Mouse (Mus musculus) midbrain, embryonic 16.5 days (tissue): ENCODE measurements around the gene Morc1. TPM values are rescaled to one million over a fixed set of nuclear protein-coding genes. Genes with fewer than 3 reads are reported as not detected.

Experiments
- ATAC-seq: fragments of 200-750 bp; cut with Nextera tagmentation; 2 replicates; pipeline ENCODE4 v1.8.0; 2017; ENCODE audit warnings: moderate TSS enrichment
- H3K27ac ChIP-seq: fragments of 300-500 bp; sonication (generic); 2 replicates; pipeline ENCODE4 v1.5.1; 2014; ENCODE audit warnings: mild to moderate bottlenecking, low read length, mixed read lengths
- H3K27me3 ChIP-seq: fragments of 300-500 bp; sonication (generic); 2 replicates; pipeline ENCODE4 v1.6.1; 2014; ENCODE audit warnings: low read depth, low read length, mixed read lengths; ENCODE audit not compliant: control insufficient read depth, insufficient read depth
- H3K36me3 ChIP-seq: fragments of 300-500 bp; sonication (generic); 2 replicates; pipeline ENCODE4 v1.6.1; 2014; ENCODE audit warnings: mild to moderate bottlenecking, low read length, moderate library complexity, mixed read lengths; ENCODE audit not compliant: control insufficient read depth, insufficient read depth
- H3K4me1 ChIP-seq: fragments of 300-500 bp; sonication (generic); 2 replicates; pipeline ENCODE4 v1.6.1; 2014; ENCODE audit warnings: mild to moderate bottlenecking, low read length, mixed read lengths; ENCODE audit not compliant: control insufficient read depth, insufficient read depth
- H3K4me2 ChIP-seq: fragments of 300-500 bp; sonication (generic); 2 replicates; pipeline ENCODE4 v1.6.1; 2014; ENCODE audit warnings: mild to moderate bottlenecking, low read length, mixed read lengths
- H3K4me3 ChIP-seq: fragments of 300-500 bp; sonication (generic); 2 replicates; pipeline ENCODE4 v1.5.1; 2014; ENCODE audit warnings: low read depth, mild to moderate bottlenecking, low read length, moderate library complexity, mixed read lengths
- H3K9ac ChIP-seq: fragments of 300-500 bp; sonication (generic); 2 replicates; pipeline ENCODE4 v1.6.1; 2014; ENCODE audit warnings: low read depth, low read length, mixed read lengths
- H3K9me3 ChIP-seq: fragments of 300-500 bp; sonication (generic); replicated peaks from 2 replicates; pipeline ENCODE4 v1.6.1; 2014; ENCODE audit warnings: mild to moderate bottlenecking, low read length, mixed read lengths; ENCODE audit not compliant: control insufficient read depth, poor library complexity, severe bottlenecking
- WGBS: fragments of 180-500 bp; shearing (Covaris S2); extraction: QIAGEN DNeasy Blood & Tissue Kit; methylation state at CpG from one replicate; pipeline ENCODE4 v1.1.7; 2014; 5-methylcytosine and 5-hydroxymethylcytosine counted together
- polyA plus RNA-seq: library from polyadenylated mRNA; unstranded; fragments of >200 nt; fragmentation: Nextera tagmentation; extraction: Ambion mirVana; gene quantifications from 2 replicates; pipeline ENCODE4 v1.2.1, GENCODE M21; 2015

The Morc1 gene
- polyA plus RNA-seq, 1 experiment from 2014 or later, result 0.11 TPM

GRCm38 (mm10) chr16:48410125-48410524 lies 20.9 kb upstream of the Morc1 start:
- H3K4me3 ChIP-seq, result no peak overlapping the region
- WGBS, result 68% methylated on average over 3 of the region's 3 CpGs
- no peak for ATAC-seq

GRCm38 (mm10) chr16:48412246-48412645 lies 18.8 kb upstream of the Morc1 start, which contains the start of gene Gm5485:
Gene Gm5485, minus strand, starts transcription at chr16:48412416.
- no peak within 1 kb of the TSS for H3K9ac ChIP-seq
- H3K4me2 ChIP-seq, result no peak within 1 kb of the TSS
- H3K36me3 ChIP-seq, result no peaks in the 10 kb centered on the region
- H3K9me3 ChIP-seq, result no peaks in the 10 kb centered on the region
- no peak within 1 kb of the TSS for H3K27ac ChIP-seq
- WGBS, result 92% methylated on average over 1 of the region's 1 CpGs
- H3K4me3 ChIP-seq, result no peak within 1 kb of the TSS
- no peak for ATAC-seq
- H3K27me3 ChIP-seq, result no peaks in the 10 kb centered on the region
- no peaks in the 10 kb centered on the region for H3K4me1 ChIP-seq

More at GRCm38 (mm10) chr16:48410125-48410524, 20.9 kb upstream of the Morc1 start:
- Histone ChIP-seq H3K9ac (no peak overlapping the region), H3K27me3 (no peaks in the 10 kb centered on the region), H3K27ac (no peak overlapping the region), H3K4me1 (no peaks in the 10 kb centered on the region; the same call in 1 of the 2 replicates), H3K36me3 (no peaks in the 10 kb centered on the region), H3K4me2 (no peak overlapping the region), H3K9me3 (no peaks in the 10 kb centered on the region)

GRCm38 (mm10) chr16:48418557-48418956 lies 12.5 kb upstream of the Morc1 start:
- Histone ChIP-seq H3K4me2 (no peak overlapping the region), H3K9me3 (no peaks in the 10 kb centered on the region), H3K27ac (no peak overlapping the region), H3K4me3 (no peak overlapping the region), H3K4me1 (no peaks in the 10 kb centered on the region), H3K36me3 (no peaks in the 10 kb centered on the region), H3K27me3 (no peaks in the 10 kb centered on the region), H3K9ac (no peak overlapping the region)
- no peak for ATAC-seq
- 84% methylated on average over 3 of the region's 3 CpGs for WGBS

DNA sequence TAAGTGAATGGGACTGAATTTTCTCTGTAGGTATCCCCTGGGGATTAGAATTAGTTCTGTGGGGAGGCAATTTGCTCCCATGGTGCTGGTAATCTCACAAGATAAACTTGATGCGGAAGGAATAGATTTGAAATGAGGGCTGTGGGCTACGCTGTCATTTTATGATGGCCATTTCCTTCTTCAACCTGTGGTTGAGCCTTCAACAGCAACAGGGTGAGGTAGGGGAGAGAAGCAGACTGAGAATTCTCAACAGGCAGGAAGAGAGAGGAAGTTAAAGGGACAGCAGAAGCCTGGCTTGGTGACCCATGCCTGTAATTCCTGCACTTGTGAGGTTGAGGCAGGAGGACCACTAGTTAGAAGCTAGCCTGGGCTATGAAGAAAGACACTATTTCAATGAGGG lies 12.0 kb upstream of the Morc1 start:
- H3K27me3 ChIP-seq, result no peaks in the 10 kb centered on the region

GRCm38 (mm10) chr16:48422501-48422900 lies 8.5 kb upstream of the Morc1 start:
- Histone ChIP-seq H3K27ac (no peak overlapping the region), H3K4me3 (no peak overlapping the region), H3K27me3 (no peaks in the 10 kb centered on the region), H3K9ac (no peak overlapping the region), H3K4me2 (no peak overlapping the region), H3K9me3 (no peaks in the 10 kb centered on the region), H3K4me1 (no peaks in the 10 kb centered on the region), H3K36me3 (no peaks in the 10 kb centered on the region)
- ATAC-seq, result no peak
- WGBS, result 26% methylated on average over 2 of the region's 2 CpGs

More for the DNA sequence above, 12.0 kb upstream of the Morc1 start:
- Histone ChIP-seq H3K36me3 (no peaks in the 10 kb centered on the region), H3K4me3 (no peak overlapping the region), H3K9me3 (no peaks in the 10 kb centered on the region), H3K4me1 (no peaks in the 10 kb centered on the region), H3K4me2 (no peak overlapping the region), H3K9ac (no peak overlapping the region), H3K27ac (no peak overlapping the region)
- ATAC-seq, result no peak
- WGBS, result 68% methylated on average over 2 of the region's 2 CpGs

- Histone ChIP-seq H3K9ac (no peak overlapping the region), H3K4me2 (no peak overlapping the region), H3K27ac (no peak overlapping the region), H3K27me3 (no peaks in the 10 kb centered on the region), H3K4me1 (no peaks in the 10 kb centered on the region), H3K4me3 (no peak overlapping the region), H3K36me3 (no peaks in the 10 kb centered on the region), H3K9me3 (no peaks in the 10 kb centered on the region)
- no peak for ATAC-seq
- 77% methylated on average over 4 of the region's 4 CpGs for WGBS
These were observed 7.0 kb upstream of the Morc1 start for GRCm38 (mm10) chr16:48424069-48424468.

GRCm38 (mm10) chr16:48429427-48429826 lies 1.6 kb upstream of the Morc1 start:
- Histone ChIP-seq H3K4me2 (no peak overlapping the region), H3K4me1 (no peaks in the 10 kb centered on the region), H3K9me3 (no peaks in the 10 kb centered on the region), H3K9ac (no peak overlapping the region), H3K27me3 (no peaks in the 10 kb centered on the region), H3K36me3 (no peaks in the 10 kb centered on the region), H3K27ac (no peak overlapping the region), H3K4me3 (no peak overlapping the region)
- WGBS, result 58% methylated on average over 1 of the region's 1 CpGs
- ATAC-seq, result no peak

DNA sequence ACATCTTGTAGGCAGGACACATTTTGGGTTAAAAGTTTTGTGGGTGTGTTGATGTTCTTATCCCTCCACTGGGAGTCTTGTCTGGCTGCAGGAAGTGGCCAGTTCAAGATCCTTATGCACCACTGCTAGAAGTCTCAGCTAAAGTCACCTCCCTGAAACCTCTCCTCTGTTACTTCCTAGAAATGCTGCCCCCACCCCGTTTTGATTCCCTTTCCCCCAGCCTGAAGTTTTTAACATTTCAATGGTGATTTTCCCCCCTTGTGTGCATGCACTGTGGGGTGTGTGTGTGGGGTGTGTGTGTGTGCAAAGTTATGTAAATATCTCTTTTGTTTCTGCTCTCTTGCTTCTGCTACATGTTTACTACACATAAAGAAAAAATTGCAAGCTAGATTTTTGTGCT lies 4.4 kb downstream of the Morc1 start:
- WGBS, result 12% methylated on average over 1 of the region's 1 CpGs
- H3K27ac ChIP-seq, result no peak overlapping the region
- no peaks in the 10 kb centered on the region for H3K4me1 ChIP-seq
- H3K27me3 ChIP-seq, result no peaks in the 10 kb centered on the region
- H3K36me3 ChIP-seq, result no peaks in the 10 kb centered on the region
- no peak overlapping the region for H3K4me3 ChIP-seq
- H3K9ac ChIP-seq, result no peak overlapping the region
- H3K4me2 ChIP-seq, result no peak overlapping the region
- no peak for ATAC-seq
- H3K9me3 ChIP-seq, result no peaks in the 10 kb centered on the region

- H3K9me3 ChIP-seq, result no peaks in the 10 kb centered on the region
- H3K4me2 ChIP-seq, result no peak overlapping the region
- no peak overlapping the region for H3K27ac ChIP-seq
- no peaks in the 10 kb centered on the region for H3K36me3 ChIP-seq
- H3K9ac ChIP-seq, result no peak overlapping the region
- no peak overlapping the region for H3K4me3 ChIP-seq
- no peak for ATAC-seq
- H3K27me3 ChIP-seq, result no peaks in the 10 kb centered on the region
- H3K4me1 ChIP-seq, result no peaks in the 10 kb centered on the region
These were observed 6.4 kb downstream of the Morc1 start for GRCm38 (mm10) chr16:48437476-48437875.
